Comparison of ENCODE assay signal across 29 mouse cellular contexts in genomic region chr13:93846831-93847518, GRCm38 (mm10).
DNase-seq lines count a peak whose midpoint lies in the region; ATAC-seq lines count a peak whose summit lies in the region.
"Had no signal": no experiment of that assay in that cellular context is flagged by ENCODE, and none has a peak within 500 bp of the region (broad histone marks: within the 10 kb centered on the region; RNA-seq: fewer than 3 reads in every experiment).

No protein-coding gene starts in this region.

- H3K9me3 ChIP-seq in kidney, embryonic 15.5 days (replicated peaks), result no peaks in the 10 kb centered on the region
- H3K9me3 ChIP-seq in lung, embryonic 16.5 days (ENCODE audit: control insufficient read depth, low read length), result no peaks in the 10 kb centered on the region
- no peaks in the 10 kb centered on the region for H3K9me3 ChIP-seq in limb, embryonic 10.5 days (replicated peaks)
- H3K9me3 ChIP-seq: embryonic facial prominence, embryonic 12.5 days; hindbrain, embryonic 12.5 days; intestine, embryonic 15.5 days; limb, embryonic 15.5 days; liver, embryonic 15.5 days; neural tube, embryonic 12.5 days had no signal

- 54% methylated on average over 10 of the region's 10 CpGs for WGBS in kidney, embryonic 15.5 days
- WGBS in lung, embryonic 16.5 days, result 39% methylated on average over 10 of the region's 10 CpGs
- 80% methylated on average over 10 of the region's 10 CpGs for WGBS in limb, embryonic 10.5 days

- no peak overlapping the region for H3K4me2 ChIP-seq in kidney, embryonic 15.5 days
- no peak overlapping the region for H3K4me2 ChIP-seq in lung, embryonic 16.5 days (ENCODE audit: low read depth, low read length)
- H3K4me2 ChIP-seq: embryonic facial prominence, embryonic 12.5 days; hindbrain, embryonic 12.5 days; intestine, embryonic 15.5 days; limb, embryonic 15.5 days; liver, embryonic 15.5 days; midbrain, embryonic 12.5 days; neural tube, embryonic 12.5 days had no signal

- no peak overlapping the region for H3K4me3 ChIP-seq in kidney, embryonic 15.5 days (replicated peaks)
- no peak overlapping the region for H3K4me3 ChIP-seq in lung, embryonic 16.5 days (ENCODE audit: low read length)
- no peak overlapping the region for H3K4me3 ChIP-seq in limb, embryonic 10.5 days
- H3K4me3 ChIP-seq: embryonic facial prominence, embryonic 12.5 days; hindbrain, embryonic 12.5 days; intestine, embryonic 15.5 days; limb, embryonic 15.5 days; liver, embryonic 15.5 days; megakaryocyte, embryonic 14.5 days; midbrain, embryonic 12.5 days; myocyte; neural tube, embryonic 12.5 days had no signal

- no peak for ATAC-seq in kidney, embryonic 15.5 days (replicated peaks; ENCODE audit: low FRiP score)
- ATAC-seq in lung, embryonic 16.5 days (ENCODE audit: low read depth), result peak; percentile 37
- ATAC-seq: forebrain, embryonic 14.5 days; hindbrain, postnatal 0 days; intestine, embryonic 15.5 days had no signal

- DNase-seq in adrenal gland, adult 2 months, result peak; percentile 25
- DNase-seq in adrenal gland, postnatal 4 days (ENCODE audit: low spot score in 2 of 2), result no peak
- DNase-seq in kidney, postnatal 25 days, result no peak
- DNase-seq in lung, postnatal 25 days (ENCODE audit: low spot score), result no peak
- DNase-seq in limb, embryonic 10.5 days (ENCODE audit: low spot score), result peak; percentile 28
- DNase-seq: cerebellum, adult 11-12 months; cerebellum, adult 9-11 months; embryo, embryonic 11 days; heart, postnatal 36 days; layer of hippocampus, postnatal 36 days; left cerebral cortex, postnatal 4 days; lung, postnatal 4 days; right cerebral cortex, postnatal 25 days; spleen, adult 18-20 months; thymus, postnatal 14 days had no signal

- peaks cover 46% of the 10 kb centered on the region for H3K4me1 ChIP-seq in kidney, embryonic 15.5 days
- peaks cover 18% of the 10 kb centered on the region for H3K4me1 ChIP-seq in lung, embryonic 16.5 days (replicated peaks; ENCODE audit: control insufficient read depth, insufficient read depth, low read length)
- H3K4me1 ChIP-seq in limb, embryonic 10.5 days, result peaks cover 32% of the 10 kb centered on the region
- H3K4me1 ChIP-seq: liver, embryonic 15.5 days; neural tube, embryonic 12.5 days had no signal

- no peaks in the 10 kb centered on the region for H3K36me3 ChIP-seq in kidney, embryonic 15.5 days
- H3K36me3 ChIP-seq in lung, embryonic 16.5 days (ENCODE audit: control insufficient read depth, insufficient read depth, low read length), result no peaks in the 10 kb centered on the region
- no peaks in the 10 kb centered on the region for H3K36me3 ChIP-seq in limb, embryonic 10.5 days
- H3K36me3 ChIP-seq: embryonic facial prominence, embryonic 12.5 days; hindbrain, embryonic 12.5 days; intestine, embryonic 15.5 days; limb, embryonic 15.5 days; liver, embryonic 15.5 days; midbrain, embryonic 12.5 days; neural tube, embryonic 12.5 days had no signal

- H3K9ac ChIP-seq in kidney, embryonic 15.5 days, result no peak overlapping the region
- H3K9ac ChIP-seq in lung, embryonic 16.5 days (ENCODE audit: low read length), result no peak overlapping the region
- H3K9ac ChIP-seq: embryonic facial prominence, embryonic 12.5 days; hindbrain, embryonic 12.5 days; intestine, embryonic 15.5 days; limb, embryonic 15.5 days; liver, embryonic 15.5 days; midbrain, embryonic 12.5 days; neural tube, embryonic 12.5 days had no signal

- peak overlapping the region; percentile 45 for H3K27ac ChIP-seq in kidney, embryonic 15.5 days
- no peak overlapping the region for H3K27ac ChIP-seq in lung, embryonic 16.5 days (ENCODE audit: low read length)
- H3K27ac ChIP-seq in limb, embryonic 10.5 days, result peak overlapping the region; percentile 34; the same call in 1 of the 2 replicates
- H3K27ac ChIP-seq: embryonic facial prominence, embryonic 12.5 days; hindbrain, embryonic 12.5 days; hindbrain, postnatal 0 days; intestine, embryonic 15.5 days; limb, embryonic 15.5 days; liver, embryonic 15.5 days; midbrain, embryonic 12.5 days; neural tube, embryonic 12.5 days had no signal

- H3K27me3 ChIP-seq in kidney, embryonic 15.5 days, result no peaks in the 10 kb centered on the region
- H3K27me3 ChIP-seq in lung, embryonic 16.5 days (ENCODE audit: control insufficient read depth, insufficient read depth, low read depth, low read length), result no peaks in the 10 kb centered on the region
- no peaks in the 10 kb centered on the region for H3K27me3 ChIP-seq in limb, embryonic 10.5 days (ENCODE audit: low read depth, poor library complexity, severe bottlenecking)
- H3K27me3 ChIP-seq: CH12.LX; embryonic facial prominence, embryonic 12.5 days; hindbrain, embryonic 12.5 days; intestine, embryonic 15.5 days; limb, embryonic 15.5 days; liver, embryonic 15.5 days; midbrain, embryonic 12.5 days; neural tube, embryonic 12.5 days had no signal

Comparison
In these comparisons a context has a peak if more than half of its experiments do, and no peak if none do; other contexts are left out.
1. DNase-seq: peak in adrenal gland, adult 2 months (single experiment) and limb, embryonic 10.5 days (single experiment); none in adrenal gland, postnatal 4 days (0 of 2), kidney, postnatal 25 days (0 of 2) and lung, postnatal 25 days (single experiment).